Mouse (Mus musculus) limb, embryonic 10.5 days (tissue): ENCODE measurements around the gene Ablim2. TPM values are rescaled to one million over a fixed set of nuclear protein-coding genes. Genes with fewer than 3 reads are reported as not detected.

Source experiments
- DNase-seq: peaks from one replicate; pipeline ENCODE4 v3.0.0-alpha.2; 2017; ENCODE audit warnings: low spot score
- H3K27ac ChIP-seq: fragments of 300-500 bp; sonication (generic); 2 replicates; pipeline ENCODE4 v1.5.1; 2016; ENCODE audit warnings: mild to moderate bottlenecking
- H3K27me3 ChIP-seq: fragments of 300-500 bp; sonication (generic); 2 replicates; pipeline ENCODE4 v1.6.1; 2016; ENCODE audit warnings: low read depth, mild to moderate bottlenecking; ENCODE audit not compliant: poor library complexity, severe bottlenecking
- H3K36me3 ChIP-seq: fragments of 300-500 bp; sonication (generic); 2 replicates; pipeline ENCODE4 v1.6.1; 2016; ENCODE audit warnings: mild to moderate bottlenecking, moderate library complexity
- H3K4me1 ChIP-seq: fragments of 300-500 bp; sonication (generic); 2 replicates; pipeline ENCODE4 v1.6.1; 2016
- H3K4me3 ChIP-seq: fragments of 300-500 bp; sonication (generic); 2 replicates; pipeline ENCODE4 v1.5.1; 2016; ENCODE audit warnings: mild to moderate bottlenecking, moderate library complexity
- H3K9me3 ChIP-seq: fragments of 300-500 bp; sonication (generic); replicated peaks from 2 replicates; pipeline ENCODE4 v1.6.1; 2016; ENCODE audit warnings: mild to moderate bottlenecking
- WGBS: fragments of 180-500 bp; shearing (Covaris S2); methylation state at CpG from one replicate; pipeline ENCODE4 v1.1.7; 2016; 5-methylcytosine and 5-hydroxymethylcytosine counted together
- polyA plus RNA-seq: library from polyadenylated mRNA; unstranded; fragments of >200 nt; fragmentation: Nextera tagmentation; extraction: Ambion mirVana; gene quantifications from 2 replicates; pipeline ENCODE4 v1.2.1, GENCODE M21; 2016

Gene Ablim2
- polyA plus RNA-seq, 1 experiment from 2014 or later = 0.74 TPM

GRCm38 (mm10) chr5:35921141-35921540 is 163.5 kb downstream of the Ablim2 start:
- no peaks in the 10 kb centered on the region for H3K36me3 ChIP-seq
- WGBS = 84% methylated on average over 6 of the region's 6 CpGs
- no peaks in the 10 kb centered on the region for H3K9me3 ChIP-seq
- no peak for DNase-seq
- H3K27ac ChIP-seq = peak overlapping the region; percentile 64; the same call in 1 of the 2 replicates
- no peaks in the 10 kb centered on the region for H3K27me3 ChIP-seq
- no peak overlapping the region for H3K4me3 ChIP-seq
- H3K4me1 ChIP-seq = peaks cover 81% of the 10 kb centered on the region

GRCm38 (mm10) chr5:35921595-35922254 is 164.0 kb downstream of the Ablim2 start:
- WGBS = 52% methylated on average over 10 of the region's 10 CpGs
- H3K27ac ChIP-seq = peak overlapping the region; percentile 64; the same call in 1 of the 2 replicates
- H3K4me1 ChIP-seq = peaks cover 84% of the 10 kb centered on the region
- no peak overlapping the region for H3K4me3 ChIP-seq
- H3K9me3 ChIP-seq = no peaks in the 10 kb centered on the region
- H3K36me3 ChIP-seq = no peaks in the 10 kb centered on the region
- peak; percentile 50 for DNase-seq
- H3K27me3 ChIP-seq = no peaks in the 10 kb centered on the region

- Histone ChIP-seq H3K27ac (no peak overlapping the region), H3K9me3 (no peaks in the 10 kb centered on the region), H3K36me3 (no peaks in the 10 kb centered on the region), H3K4me1 (peaks cover 78% of the 10 kb centered on the region), H3K27me3 (no peaks in the 10 kb centered on the region), H3K4me3 (no peak overlapping the region)
- WGBS = 92% methylated on average over 6 of the region's 6 CpGs
- no peak for DNase-seq
These were observed 165.8 kb downstream of the Ablim2 start for GRCm38 (mm10) chr5:35923448-35923847.

GRCm38 (mm10) chr5:35925171-35925634 is 167.5 kb downstream of the Ablim2 start:
- no peak for DNase-seq
- peaks cover 61% of the 10 kb centered on the region for H3K4me1 ChIP-seq
- no peaks in the 10 kb centered on the region for H3K27me3 ChIP-seq
- no peaks in the 10 kb centered on the region for H3K36me3 ChIP-seq
- no peak overlapping the region for H3K4me3 ChIP-seq
- peak overlapping the region; percentile 57 for H3K27ac ChIP-seq
- WGBS = 23% methylated on average over 12 of the region's 12 CpGs
- H3K9me3 ChIP-seq = no peaks in the 10 kb centered on the region

GRCm38 (mm10) chr5:35926511-35926910 is 168.8 kb downstream of the Ablim2 start:
- no peaks in the 10 kb centered on the region for H3K9me3 ChIP-seq
- H3K4me1 ChIP-seq = peaks cover 49% of the 10 kb centered on the region
- no peaks in the 10 kb centered on the region for H3K36me3 ChIP-seq
- WGBS = 92% methylated on average over 8 of the region's 8 CpGs
- no peak for DNase-seq
- H3K27me3 ChIP-seq = no peaks in the 10 kb centered on the region
- 0 out of 2 replicates have a peak overlapping the region, but pooled peaks have one; percentile 56 for H3K27ac ChIP-seq
- H3K4me3 ChIP-seq = no peak overlapping the region

GRCm38 (mm10) chr5:35931296-35931695 is 173.6 kb downstream of the Ablim2 start:
- Histone ChIP-seq H3K36me3 (peaks cover 10% of the 10 kb centered on the region), H3K27ac (no peak overlapping the region), H3K4me1 (peaks cover 24% of the 10 kb centered on the region), H3K4me3 (no peak overlapping the region), H3K27me3 (no peaks in the 10 kb centered on the region), H3K9me3 (no peaks in the 10 kb centered on the region)
- DNase-seq = no peak
- WGBS = 75% methylated on average over 5 of the region's 5 CpGs

- Histone ChIP-seq H3K27me3 (no peaks in the 10 kb centered on the region), H3K9me3 (no peaks in the 10 kb centered on the region), H3K36me3 (peaks cover 17% of the 10 kb centered on the region), H3K27ac (no peak overlapping the region), H3K4me1 (peaks cover 18% of the 10 kb centered on the region), H3K4me3 (no peak overlapping the region)
- DNase-seq = no peak
- 93% methylated on average over 10 of the region's 10 CpGs for WGBS
These were observed 175.4 kb downstream of the Ablim2 start for GRCm38 (mm10) chr5:35933059-35933458.

Other genes starting within 250 kb of the Ablim2 start
- 4.2 and 8.0 TPM in 2 replicates for gene Cpz, start 232.2 kb upstream of the Ablim2 start, polyA plus RNA-seq
- gene Trmt44, start 182.8 kb upstream of the Ablim2 start, polyA plus RNA-seq = 10.1 and 10.6 TPM in 2 replicates
- 7.3 and 11.5 TPM in 2 replicates for gene Acox3, start 174.8 kb upstream of the Ablim2 start, polyA plus RNA-seq
- 0.51 and 0.62 TPM in 2 replicates for gene Htra3, start 78.1 kb upstream of the Ablim2 start, polyA plus RNA-seq
- 4.9 and 6.6 TPM in 2 replicates for gene Sh3tc1, start 17.9 kb upstream of the Ablim2 start, polyA plus RNA-seq
- 13.6 and 15.1 TPM in 2 replicates for gene Afap1, start 135.4 kb downstream of the Ablim2 start, polyA plus RNA-seq